Mouse (Mus musculus) olfactory bulb, adult 2 months (tissue): ENCODE measurements around the gene Cnr1. TPM values are rescaled to one million over a fixed set of nuclear protein-coding genes. Genes with fewer than 3 reads are reported as not detected.

Experiments used
- H3K27ac ChIP-seq: fragments of 200-500 bp; 2 replicates; pipeline ENCODE4 v1.5.1; 2012; ENCODE audit warnings: low read depth, low read length; ENCODE audit not compliant: insufficient read depth
- H3K4me1 ChIP-seq: fragments of 200-500 bp; 2 replicates; pipeline ENCODE4 v1.6.1; 2012; ENCODE audit warnings: low read length; ENCODE audit not compliant: control insufficient read depth, insufficient read depth
- H3K4me3 ChIP-seq: fragments of 200-500 bp; 2 replicates; pipeline ENCODE4 v1.5.1; 2012; ENCODE audit warnings: mild to moderate bottlenecking, low read depth, low read length, moderate library complexity; ENCODE audit not compliant: insufficient read depth
- CTCF ChIP-seq: fragments of 200-500 bp; IDR thresholded peaks from 2 replicates; pipeline ENCODE4 v1.5.1; 2012; ENCODE audit warnings: low read depth, mild to moderate bottlenecking, low read length, moderate library complexity; ENCODE audit not compliant: insufficient read depth
- POLR2A ChIP-seq: fragments of 200-500 bp; IDR thresholded peaks from 2 replicates; pipeline ENCODE4 v1.6.1; 2012; ENCODE audit warnings: mild to moderate bottlenecking, low read depth, low read length, moderate library complexity; ENCODE audit not compliant: insufficient read depth
- WGBS: fragments of 180-500 bp; shearing (Covaris S2); methylation state at CpG from one replicate; pipeline ENCODE4 v1.1.7; 2018; 5-methylcytosine and 5-hydroxymethylcytosine counted together
- polyA plus RNA-seq: library from polyadenylated mRNA; stranded (reverse); fragments of >200 nt; gene quantifications from 2 replicates; pipeline ENCODE4 v1.2.4, GENCODE M21; 2012; ENCODE audit warnings: low replicate concordance; ENCODE audit not compliant: missing spikeins, insufficient read depth, insufficient read length

The Cnr1 gene
- polyA plus RNA-seq, result not detected in 2 replicates

DNA sequence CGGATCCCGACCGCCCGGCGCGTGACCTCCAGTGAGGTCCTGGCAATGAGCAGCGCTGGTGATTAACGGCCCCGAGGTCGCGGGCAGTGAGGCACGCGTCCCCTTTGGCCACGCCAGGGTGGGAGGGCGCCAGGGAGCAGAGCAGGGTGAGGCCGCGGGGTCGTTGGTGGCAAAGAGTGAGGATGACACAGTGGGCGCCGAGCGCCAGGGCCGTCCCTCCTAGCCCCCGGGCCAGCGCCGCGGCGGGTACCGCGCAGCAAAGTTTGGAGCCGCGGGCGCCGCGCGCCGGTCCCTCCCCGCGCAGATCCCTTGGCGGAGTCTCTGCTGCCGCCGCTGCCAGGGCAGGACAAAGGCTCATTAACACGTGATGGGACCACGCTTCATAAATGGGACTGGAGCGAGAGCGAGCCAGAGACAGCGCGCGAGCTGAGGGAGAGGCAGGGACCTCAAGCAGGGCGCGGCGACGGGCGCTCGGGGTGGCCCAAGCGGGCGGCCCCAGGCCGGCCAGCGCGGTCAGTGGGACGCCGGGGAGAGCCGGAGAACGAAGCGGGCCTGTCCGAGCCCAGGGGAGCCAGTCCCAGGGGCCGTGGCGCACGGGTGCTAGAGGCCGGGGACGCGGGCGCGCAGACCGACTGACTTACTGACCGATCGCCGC lies at the start of gene Cnr1:
Gene Cnr1 (plus strand): TSS at position 360 of the 655 bp plus-strand sequence.
- peak within 1 kb of the TSS; percentile 66 for H3K4me3 ChIP-seq
- no peak within 1 kb of the TSS for H3K27ac ChIP-seq
- peaks cover 11% of the 10 kb centered on the region for H3K4me1 ChIP-seq
- under 1% methylated on average over 77 of the region's 77 CpGs for WGBS
- peak; percentile 32; the same call in 1 of the 2 replicates for TF ChIP-seq POLR2A
- TF ChIP-seq CTCF, result no peak

DNA sequence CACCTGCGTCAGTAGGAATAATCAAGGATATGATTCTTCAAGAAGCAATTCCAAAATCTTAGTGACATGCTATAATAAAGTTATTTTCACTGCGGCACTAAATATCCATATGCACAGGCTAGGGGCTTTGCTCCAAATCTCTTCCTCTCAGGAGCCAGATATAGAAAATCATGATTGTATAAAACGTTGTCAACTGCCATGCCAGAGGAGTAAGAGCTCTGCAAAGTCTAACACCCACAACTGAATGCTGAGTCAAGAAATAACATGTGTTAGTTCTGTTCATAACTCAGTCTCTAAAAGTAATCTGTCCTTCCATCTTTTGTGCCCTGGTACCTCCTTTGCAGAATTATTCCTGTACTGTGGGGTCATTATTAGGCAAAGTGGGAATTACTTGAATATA lies 44.4 kb upstream of the Cnr1 start:
- Histone ChIP-seq H3K4me3 (no peak overlapping the region), H3K4me1 (no peaks in the 10 kb centered on the region), H3K27ac (no peak overlapping the region)
- WGBS, result 92% methylated on average over 3 of the region's 3 CpGs
- TF ChIP-seq POLR2A (no peak), CTCF (no peak)

DNA sequence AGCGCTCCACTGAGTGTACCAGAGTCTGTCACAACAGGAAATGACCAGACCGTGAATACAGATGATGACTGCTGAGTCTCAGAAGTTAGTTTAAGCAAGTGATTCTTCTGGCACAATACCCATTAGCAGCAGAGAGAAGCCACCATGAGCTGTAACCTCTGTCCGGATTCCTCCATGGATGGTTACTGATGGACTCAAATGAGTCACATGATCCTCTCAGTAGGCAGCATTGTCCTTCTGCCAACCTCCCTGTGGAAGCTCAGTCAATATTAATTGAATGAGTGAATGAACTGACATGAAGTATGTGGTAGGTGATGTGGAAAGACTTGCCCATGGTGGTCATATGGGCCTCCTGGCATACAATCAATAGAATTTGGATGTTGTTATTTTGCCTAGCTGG lies 38.4 kb upstream of the Cnr1 start:
- 86% methylated on average over 3 of the region's 3 CpGs for WGBS
- TF ChIP-seq POLR2A, result no peak
- TF ChIP-seq CTCF, result no peak
- H3K4me3 ChIP-seq, result no peak overlapping the region
- no peak overlapping the region for H3K27ac ChIP-seq
- no peaks in the 10 kb centered on the region for H3K4me1 ChIP-seq

DNA sequence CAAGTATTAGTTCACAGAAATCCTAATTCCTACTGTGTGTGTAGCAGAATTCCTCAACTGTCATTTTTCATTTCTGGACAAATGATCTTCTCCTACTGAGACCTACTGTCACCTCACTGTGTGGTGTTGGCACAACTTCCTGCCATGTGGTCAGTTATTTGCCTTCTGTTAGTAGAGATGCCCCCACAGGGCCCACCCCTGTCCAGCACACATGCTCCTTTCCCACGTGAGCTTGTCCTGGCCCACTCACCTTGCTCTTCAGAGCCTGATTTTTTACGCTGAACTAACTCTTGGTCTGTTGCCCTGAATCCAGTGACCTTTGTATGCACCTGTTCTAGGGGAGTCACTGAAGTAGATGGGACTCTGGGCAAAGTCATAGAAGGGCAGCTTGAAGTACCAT lies 34.4 kb upstream of the Cnr1 start:
- TF ChIP-seq CTCF, result no peak
- no peak for TF ChIP-seq POLR2A
- H3K4me3 ChIP-seq, result no peak overlapping the region
- WGBS, result 89% methylated on average over 2 of the region's 2 CpGs
- no peak overlapping the region for H3K27ac ChIP-seq
- H3K4me1 ChIP-seq, result no peaks in the 10 kb centered on the region

DNA sequence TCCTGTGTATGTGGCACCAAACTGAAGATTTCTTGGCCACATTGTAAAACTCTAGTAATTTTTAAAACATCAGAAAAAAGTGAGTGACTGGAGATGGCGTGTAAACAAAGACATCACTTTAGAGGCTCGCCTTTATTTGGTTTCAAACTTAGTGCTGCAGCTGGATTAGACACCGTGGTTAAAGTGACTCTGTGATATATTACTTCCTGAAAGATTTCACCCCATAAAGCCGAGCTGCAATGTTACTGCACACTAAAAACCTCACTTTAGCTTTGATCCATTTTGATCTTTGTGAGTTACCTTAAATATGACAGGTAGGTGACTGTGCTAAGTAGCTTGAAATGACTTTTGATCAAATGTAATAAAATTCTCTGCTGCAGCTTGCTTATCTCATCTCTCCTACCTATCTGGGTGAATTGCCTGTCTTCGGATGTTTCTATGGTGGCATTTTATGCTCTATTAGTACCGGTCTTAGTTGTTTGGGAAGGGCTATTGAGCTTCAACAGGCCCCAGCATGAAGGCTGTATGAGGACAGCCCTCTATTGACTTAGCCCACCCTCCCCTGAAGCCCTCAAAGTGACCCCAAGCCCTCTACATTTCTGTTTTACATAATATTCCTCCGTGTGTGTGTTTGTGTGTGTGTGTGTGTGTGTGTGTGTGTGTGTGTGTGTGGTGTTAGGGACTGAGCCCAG lies 32.1 kb upstream of the Cnr1 start:
- no peak overlapping the region for H3K27ac ChIP-seq
- no peaks in the 10 kb centered on the region for H3K4me1 ChIP-seq
- whole genome bisulfite sequencing, result 83% methylated on average over 7 of the region's 7 CpGs
- TF ChIP-seq CTCF (no peak), POLR2A (no peak)
- H3K4me3 ChIP-seq, result no peak overlapping the region

DNA sequence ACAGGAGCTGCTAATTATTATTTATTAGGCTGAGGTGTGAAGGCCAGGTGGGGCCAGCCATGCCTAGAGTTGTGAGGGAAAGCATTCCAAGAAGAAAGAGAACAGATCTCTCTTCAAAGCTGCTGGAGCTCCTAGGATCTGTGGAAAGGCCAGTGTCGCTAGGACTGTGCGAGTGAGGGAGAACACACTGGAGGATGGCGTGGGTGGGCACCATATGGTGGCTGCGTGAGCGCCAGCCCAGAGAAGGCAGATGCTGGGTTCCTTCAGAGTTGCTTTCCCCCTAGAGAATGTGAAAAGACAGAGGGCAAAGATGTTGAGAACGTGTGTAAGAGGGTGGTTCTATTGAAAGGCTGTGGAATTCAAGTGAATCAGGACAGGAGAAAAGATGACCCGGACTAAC lies 30.6 kb upstream of the Cnr1 start:
- TF ChIP-seq CTCF, result no peak
- no peak for TF ChIP-seq POLR2A
- Histone ChIP-seq H3K4me1 (no peaks in the 10 kb centered on the region), H3K4me3 (no peak overlapping the region), H3K27ac (no peak overlapping the region)
- 76% methylated on average over 7 of the region's 7 CpGs for WGBS

DNA sequence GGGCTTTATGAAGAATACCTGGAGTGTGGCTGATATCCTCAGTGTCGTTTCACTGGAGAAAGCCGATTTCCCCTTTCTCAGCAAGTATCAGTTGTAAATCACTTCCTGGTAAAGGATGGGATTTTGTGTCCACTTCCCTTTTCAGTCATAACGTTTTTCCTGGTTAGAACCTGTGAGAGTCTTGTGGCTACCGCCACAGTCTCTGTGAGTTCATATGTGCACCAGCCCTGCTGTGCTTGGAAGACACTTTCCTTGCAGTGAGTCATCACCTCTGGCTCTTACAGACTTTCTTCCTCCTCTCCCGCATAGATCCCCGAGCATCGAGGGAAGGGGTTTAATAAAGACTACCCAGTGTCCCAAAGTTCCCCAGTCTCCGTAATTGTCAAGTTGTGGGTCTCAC lies 29.3 kb upstream of the Cnr1 start:
- Histone ChIP-seq H3K27ac (no peak overlapping the region), H3K4me1 (no peaks in the 10 kb centered on the region), H3K4me3 (no peak overlapping the region)
- 69% methylated on average over 8 of the region's 8 CpGs for WGBS
- TF ChIP-seq POLR2A, result no peak
- no peak for TF ChIP-seq CTCF

DNA sequence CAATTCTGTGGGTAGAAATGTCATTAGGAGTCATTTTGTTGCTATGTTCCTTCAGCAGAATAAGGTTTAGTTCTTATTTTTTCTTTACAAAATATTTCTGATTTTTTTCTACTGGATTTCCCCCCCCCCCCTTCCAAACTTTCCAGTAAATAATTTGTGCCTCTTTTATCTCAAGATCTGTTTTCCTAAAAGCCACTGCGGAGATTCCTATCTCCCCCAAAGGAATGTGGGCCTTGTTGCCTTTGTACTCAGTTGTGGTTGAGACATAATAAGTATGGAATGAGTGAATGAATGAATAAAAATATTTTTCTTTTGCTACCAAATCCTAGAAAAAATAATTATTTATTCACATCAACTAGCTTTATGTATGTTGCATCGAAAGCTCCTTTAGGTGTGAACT lies 28.9 kb upstream of the Cnr1 start:
- TF ChIP-seq POLR2A (no peak), CTCF (no peak)
- no peak overlapping the region for H3K4me3 ChIP-seq
- no peak overlapping the region for H3K27ac ChIP-seq
- no peaks in the 10 kb centered on the region for H3K4me1 ChIP-seq
- WGBS, result 96% methylated on average over 2 of the region's 2 CpGs

DNA sequence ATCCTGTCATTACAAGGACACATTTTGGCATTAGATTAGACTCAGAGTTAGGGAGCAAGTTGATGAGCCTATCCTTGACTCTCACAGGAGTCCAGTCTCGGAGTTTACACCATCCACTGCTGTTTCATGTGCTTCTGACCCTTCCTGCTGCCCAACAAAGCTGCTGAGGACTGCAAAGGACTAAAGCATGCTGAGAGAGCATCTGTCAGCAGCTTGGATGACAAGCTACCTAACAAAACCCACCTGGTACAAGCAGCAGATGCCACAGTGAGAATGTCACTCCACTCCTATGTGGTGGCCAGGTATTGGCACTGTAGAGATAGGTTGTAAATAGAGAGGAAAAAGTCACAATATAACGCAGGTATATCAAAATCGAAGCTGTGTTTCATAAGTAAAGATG lies 22.7 kb upstream of the Cnr1 start:
- Histone ChIP-seq H3K4me3 (no peak overlapping the region), H3K27ac (no peak overlapping the region), H3K4me1 (no peaks in the 10 kb centered on the region)
- 91% methylated on average over 3 of the region's 3 CpGs for WGBS
- no peak for TF ChIP-seq POLR2A
- no peak for TF ChIP-seq CTCF
